Mouse (Mus musculus): ENCODE results near the gene Sec61a2. TPM values are rescaled to one million over a fixed set of nuclear protein-coding genes. Genes with fewer than 3 reads are reported as not detected.
A peak's percentile ranks its signal among the peaks of the same experiment; 100 is the strongest.

The Sec61a2 gene
- polyA plus RNA-seq (2015; fragmentation: Nextera tagmentation; extraction: Ambion mirVana): 115 and 119 TPM in 2 replicates

- ATAC-seq (ENCODE audit: low FRiP score, low read depth): peak; percentile 99
- H3K9me3 ChIP-seq: no peaks in the 10 kb centered on the region
- peaks cover 11% of the 10 kb centered on the region for H3K4me1 ChIP-seq
- peak within 1 kb of the TSS; percentile 73 for H3K4me2 ChIP-seq (replicated peaks)
- H3K4me3 ChIP-seq: peak within 1 kb of the TSS; percentile 85
- H3K27me3 ChIP-seq: no peaks in the 10 kb centered on the region
- peak within 1 kb of the TSS; percentile 70; the same call in 1 of the 2 replicates for H3K27ac ChIP-seq
- peak within 1 kb of the TSS; percentile 91 for H3K9ac ChIP-seq
- H3K36me3 ChIP-seq: peaks cover 32% of the 10 kb centered on the region
- WGBS: under 1% methylated on average over 62 of the region's 62 CpGs
Measured at GRCm38 (mm10) chr2:5894843-5895570, at the start of gene Sec61a2. Gene Sec61a2, minus strand, starts transcription at chr2:5895432.

- H3K27ac ChIP-seq: no peak overlapping the region
- H3K36me3 ChIP-seq: no peaks in the 10 kb centered on the region
- peak overlapping the region; percentile 78 for H3K4me2 ChIP-seq (replicated peaks)
- ATAC-seq (ENCODE audit: low FRiP score, low read depth): no peak
- H3K9ac ChIP-seq: no peak overlapping the region
- H3K4me1 ChIP-seq: peaks cover 5% of the 10 kb centered on the region; the same call in 1 of the 2 replicates
- peak overlapping the region; percentile 55 for H3K4me3 ChIP-seq
- H3K27me3 ChIP-seq: no peaks in the 10 kb centered on the region
- 36% methylated on average over 4 of the region's 4 CpGs for WGBS
- no peaks in the 10 kb centered on the region for H3K9me3 ChIP-seq
Measured at GRCm38 (mm10) chr2:5943071-5943470, 47.8 kb upstream of the Sec61a2 start.

- peak within 1 kb of the TSS; percentile 70 for H3K9ac ChIP-seq
- peaks cover 5% of the 10 kb centered on the region; the same call in 1 of the 2 replicates for H3K4me1 ChIP-seq
- no peaks in the 10 kb centered on the region for H3K27me3 ChIP-seq
- no peak within 1 kb of the TSS for H3K27ac ChIP-seq
- H3K4me3 ChIP-seq: peak within 1 kb of the TSS; percentile 55
- no peaks in the 10 kb centered on the region for H3K36me3 ChIP-seq
- ATAC-seq (ENCODE audit: low FRiP score, low read depth): peak; percentile 95
- peak within 1 kb of the TSS; percentile 78 for H3K4me2 ChIP-seq (replicated peaks)
- WGBS: 1% methylated on average over 36 of the region's 36 CpGs
- no peaks in the 10 kb centered on the region for H3K9me3 ChIP-seq
Measured at GRCm38 (mm10) chr2:5942416-5943032, 47.3 kb upstream of the Sec61a2 start, which contains the start of gene Dhtkd1. Gene Dhtkd1, minus strand, starts transcription at chr2:5942792.

- H3K9ac ChIP-seq: peak overlapping the region; percentile 70
- H3K4me1 ChIP-seq: peaks cover 5% of the 10 kb centered on the region; the same call in 1 of the 2 replicates
- peak overlapping the region; percentile 78 for H3K4me2 ChIP-seq (replicated peaks)
- H3K9me3 ChIP-seq: no peaks in the 10 kb centered on the region
- H3K27me3 ChIP-seq: no peaks in the 10 kb centered on the region
- H3K36me3 ChIP-seq: no peaks in the 10 kb centered on the region
- H3K27ac ChIP-seq: no peak overlapping the region
- ATAC-seq (ENCODE audit: low FRiP score, low read depth): no peak
- peak overlapping the region; percentile 55 for H3K4me3 ChIP-seq
- 58% methylated on average over 11 of the region's 11 CpGs for WGBS
Measured at GRCm38 (mm10) chr2:5941861-5942415, 46.7 kb upstream of the Sec61a2 start.

- 91% methylated on average over 9 of the region's 9 CpGs for WGBS
Measured at GRCm38 (mm10) chr2:5940936-5941335, 45.7 kb upstream of the Sec61a2 start.

GRCm38 (mm10) chr2:5939911-5940310 lies 44.7 kb upstream of the Sec61a2 start:
- H3K4me1 ChIP-seq: peaks cover 5% of the 10 kb centered on the region; the same call in 1 of the 2 replicates
- H3K4me3 ChIP-seq: no peak overlapping the region
- H3K9ac ChIP-seq: no peak overlapping the region
- ATAC-seq (ENCODE audit: low FRiP score, low read depth): no peak
- 84% methylated on average over 14 of the region's 14 CpGs for WGBS
- H3K27ac ChIP-seq: no peak overlapping the region
- H3K36me3 ChIP-seq: no peaks in the 10 kb centered on the region
- no peaks in the 10 kb centered on the region for H3K9me3 ChIP-seq
- H3K4me2 ChIP-seq (replicated peaks): no peak overlapping the region
- no peaks in the 10 kb centered on the region for H3K27me3 ChIP-seq

More at GRCm38 (mm10) chr2:5940936-5941335, 45.7 kb upstream of the Sec61a2 start:
- Histone ChIP-seq H3K4me2 (replicated peaks) (no peak overlapping the region), H3K36me3 (no peaks in the 10 kb centered on the region), H3K9ac (no peak overlapping the region), H3K4me3 (no peak overlapping the region), H3K27ac (no peak overlapping the region), H3K9me3 (no peaks in the 10 kb centered on the region), H3K4me1 (peaks cover 5% of the 10 kb centered on the region; the same call in 1 of the 2 replicates), H3K27me3 (no peaks in the 10 kb centered on the region)
- no peak for ATAC-seq (ENCODE audit: low FRiP score, low read depth)

GRCm38 (mm10) chr2:5939319-5939718 lies 44.1 kb upstream of the Sec61a2 start:
- Histone ChIP-seq H3K9me3 (no peaks in the 10 kb centered on the region), H3K4me1 (peaks cover 5% of the 10 kb centered on the region; the same call in 1 of the 2 replicates), H3K4me3 (no peak overlapping the region), H3K36me3 (no peaks in the 10 kb centered on the region), H3K9ac (no peak overlapping the region), H3K27me3 (no peaks in the 10 kb centered on the region), H3K27ac (no peak overlapping the region), H3K4me2 (replicated peaks) (no peak overlapping the region)
- 86% methylated on average over 3 of the region's 3 CpGs for WGBS
- ATAC-seq (ENCODE audit: low FRiP score, low read depth): no peak

GRCm38 (mm10) chr2:5936550-5936949 lies 41.3 kb upstream of the Sec61a2 start:
- Histone ChIP-seq H3K27ac (no peak overlapping the region), H3K27me3 (no peaks in the 10 kb centered on the region), H3K4me3 (no peak overlapping the region), H3K36me3 (no peaks in the 10 kb centered on the region), H3K4me2 (replicated peaks) (no peak overlapping the region), H3K9me3 (no peaks in the 10 kb centered on the region), H3K4me1 (no peaks in the 10 kb centered on the region), H3K9ac (no peak overlapping the region)
- ATAC-seq (ENCODE audit: low FRiP score, low read depth): no peak
- WGBS: 79% methylated on average over 4 of the region's 4 CpGs

GRCm38 (mm10) chr2:5936068-5936467 lies 40.8 kb upstream of the Sec61a2 start:
- no peak for ATAC-seq (ENCODE audit: low FRiP score, low read depth)
- Histone ChIP-seq H3K4me1 (no peaks in the 10 kb centered on the region), H3K9ac (no peak overlapping the region), H3K4me2 (replicated peaks) (no peak overlapping the region), H3K4me3 (no peak overlapping the region), H3K27me3 (no peaks in the 10 kb centered on the region), H3K36me3 (peaks cover 3% of the 10 kb centered on the region; the same call in 1 of the 2 replicates), H3K27ac (no peak overlapping the region), H3K9me3 (no peaks in the 10 kb centered on the region)
- 37% methylated on average over 6 of the region's 6 CpGs for WGBS

GRCm38 (mm10) chr2:5934936-5935335 lies 39.7 kb upstream of the Sec61a2 start:
- 80% methylated on average over 3 of the region's 3 CpGs for WGBS
- no peak overlapping the region for H3K4me2 ChIP-seq (replicated peaks)
- no peak overlapping the region for H3K27ac ChIP-seq
- peaks cover 14% of the 10 kb centered on the region for H3K36me3 ChIP-seq
- H3K4me3 ChIP-seq: no peak overlapping the region
- no peak for ATAC-seq (ENCODE audit: low FRiP score, low read depth)
- no peaks in the 10 kb centered on the region for H3K9me3 ChIP-seq
- H3K9ac ChIP-seq: no peak overlapping the region
- no peaks in the 10 kb centered on the region for H3K4me1 ChIP-seq
- H3K27me3 ChIP-seq: no peaks in the 10 kb centered on the region

- Histone ChIP-seq H3K4me3 (no peak overlapping the region), H3K4me2 (replicated peaks) (no peak overlapping the region), H3K27me3 (no peaks in the 10 kb centered on the region), H3K27ac (no peak overlapping the region), H3K9ac (no peak overlapping the region), H3K9me3 (no peaks in the 10 kb centered on the region), H3K36me3 (peaks cover 40% of the 10 kb centered on the region), H3K4me1 (no peaks in the 10 kb centered on the region)
- WGBS: 97% methylated on average over 5 of the region's 5 CpGs
- no peak for ATAC-seq (ENCODE audit: low FRiP score, low read depth)
Measured at GRCm38 (mm10) chr2:5931938-5932337, 36.7 kb upstream of the Sec61a2 start.

All from limb, embryonic 13.5 days (tissue).